Mouse (Mus musculus) neural tube, embryonic 11.5 days (tissue): ENCODE data around the gene Dohh. TPM values are rescaled to one million over a fixed set of nuclear protein-coding genes. Genes with fewer than 3 reads are reported as not detected.

Experiments
- ATAC-seq: fragments of 200-750 bp; cut with Nextera tagmentation; 2 replicates; pipeline ENCODE4 v1.8.0; 2017; ENCODE audit warnings: moderate number of reproducible peaks, mild to moderate bottlenecking, moderate TSS enrichment, moderate library complexity; ENCODE audit not compliant: insufficient read depth, low FRiP score, low TSS enrichment
- DNase-seq: peaks from one replicate; pipeline ENCODE4 v3.0.0-alpha.2; 2015; ENCODE audit warnings: low spot score
- H3K27ac ChIP-seq: fragments of 300-500 bp; sonication (generic); 2 replicates; pipeline ENCODE4 v1.5.1; 2014; ENCODE audit warnings: low read depth, mild to moderate bottlenecking, low read length
- H3K27me3 ChIP-seq: fragments of 300-500 bp; sonication (generic); 2 replicates; pipeline ENCODE4 v1.6.1; 2014; ENCODE audit warnings: mild to moderate bottlenecking, low read length, mixed read lengths; ENCODE audit not compliant: control insufficient read depth, insufficient read depth
- H3K36me3 ChIP-seq: fragments of 300-500 bp; sonication (generic); 2 replicates; pipeline ENCODE4 v1.6.1; 2014; ENCODE audit warnings: mild to moderate bottlenecking, low read length, moderate library complexity, mixed read lengths; ENCODE audit not compliant: control insufficient read depth, insufficient read depth
- H3K4me1 ChIP-seq: fragments of 300-500 bp; sonication (generic); 2 replicates; pipeline ENCODE4 v1.6.1; 2014; ENCODE audit warnings: low read length, mixed read lengths; ENCODE audit not compliant: control insufficient read depth, insufficient read depth
- H3K4me2 ChIP-seq: fragments of 300-500 bp; sonication (generic); 2 replicates; pipeline ENCODE4 v1.6.1; 2014; ENCODE audit warnings: low read depth, mild to moderate bottlenecking, moderate library complexity
- H3K4me3 ChIP-seq: fragments of 300-500 bp; sonication (generic); 2 replicates; pipeline ENCODE4 v1.5.1; 2014; ENCODE audit warnings: low read depth, low read length
- H3K9ac ChIP-seq: fragments of 300-500 bp; sonication (generic); 2 replicates; pipeline ENCODE4 v1.6.1; 2014; ENCODE audit warnings: mild to moderate bottlenecking, low read length
- H3K9me3 ChIP-seq: fragments of 300-500 bp; sonication (generic); 2 replicates; pipeline ENCODE4 v1.6.1; 2016; ENCODE audit warnings: low read length; ENCODE audit not compliant: control insufficient read depth
- WGBS: fragments of 180-500 bp; shearing (Covaris S2); extraction: QIAGEN DNeasy Blood & Tissue Kit; methylation state at CpG from one replicate; pipeline ENCODE4 v1.1.7; 2014; 5-methylcytosine and 5-hydroxymethylcytosine counted together
- polyA plus RNA-seq: library from polyadenylated mRNA; unstranded; fragments of >200 nt; fragmentation: Nextera tagmentation; extraction: Ambion mirVana; gene quantifications from 2 replicates; pipeline ENCODE4 v1.2.1, GENCODE M21; 2014

The Dohh gene
- polyA plus RNA-seq, 1 experiment from 2014 or later, result 76.1 TPM

DNA sequence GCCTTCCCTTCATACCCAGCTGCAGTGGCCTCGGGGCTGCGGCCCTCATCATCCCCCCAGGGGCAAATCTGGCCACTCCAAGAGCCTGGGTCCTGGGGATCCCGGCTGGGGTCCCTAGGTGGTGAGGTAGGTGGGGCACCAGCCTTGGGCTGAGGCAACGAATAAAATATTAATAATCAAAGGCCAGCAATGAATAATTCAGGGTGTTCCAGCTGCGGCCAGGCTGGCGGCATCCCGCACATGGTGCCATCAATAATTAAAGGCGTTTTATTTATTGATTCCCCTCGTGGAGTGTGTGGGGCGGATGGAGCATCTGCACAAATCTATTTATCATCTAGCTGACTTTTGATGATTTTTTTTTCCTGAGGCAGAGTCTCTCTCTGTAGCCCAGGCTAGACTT, 19.3 kb downstream of the Dohh start:
- DNase-seq, result no peak
- no peak for ATAC-seq
- Histone ChIP-seq H3K4me2 (no peak overlapping the region), H3K36me3 (no peaks in the 10 kb centered on the region), H3K27me3 (peaks cover 27% of the 10 kb centered on the region), H3K9ac (no peak overlapping the region; the same call in 1 of the 2 replicates), H3K9me3 (no peaks in the 10 kb centered on the region), H3K4me3 (no peak overlapping the region), H3K27ac (peak overlapping the region; percentile 96), H3K4me1 (peaks cover 62% of the 10 kb centered on the region)
- WGBS, result 53% methylated on average over 10 of the region's 10 CpGs

DNA sequence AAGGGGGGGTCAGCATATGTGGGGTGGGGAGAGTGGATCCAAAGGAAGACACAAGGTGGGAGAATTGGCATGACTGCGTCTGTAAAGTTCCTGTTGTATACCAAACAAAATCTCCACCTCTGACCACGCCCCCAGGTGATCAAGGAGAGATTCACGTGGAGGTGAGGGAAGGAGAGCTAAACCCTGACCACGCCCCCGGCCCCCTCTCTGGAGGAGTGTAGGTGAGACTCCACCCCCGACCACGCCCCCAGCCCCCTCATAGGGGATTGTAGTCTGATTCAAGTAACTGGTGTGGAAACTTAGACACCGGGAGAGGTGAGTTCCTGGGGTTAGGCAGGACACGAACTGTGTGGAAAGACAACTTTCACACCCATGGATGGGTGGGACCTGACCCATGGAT, 19.9 kb downstream of the Dohh start:
- Histone ChIP-seq H3K27ac (no peak overlapping the region), H3K9ac (no peak overlapping the region), H3K9me3 (no peaks in the 10 kb centered on the region), H3K4me2 (no peak overlapping the region), H3K36me3 (no peaks in the 10 kb centered on the region), H3K4me3 (no peak overlapping the region), H3K4me1 (peaks cover 64% of the 10 kb centered on the region), H3K27me3 (peaks cover 27% of the 10 kb centered on the region)
- DNase-seq (no peak), ATAC-seq (no peak)
- WGBS, result 11% methylated on average over 9 of the region's 9 CpGs

DNA sequence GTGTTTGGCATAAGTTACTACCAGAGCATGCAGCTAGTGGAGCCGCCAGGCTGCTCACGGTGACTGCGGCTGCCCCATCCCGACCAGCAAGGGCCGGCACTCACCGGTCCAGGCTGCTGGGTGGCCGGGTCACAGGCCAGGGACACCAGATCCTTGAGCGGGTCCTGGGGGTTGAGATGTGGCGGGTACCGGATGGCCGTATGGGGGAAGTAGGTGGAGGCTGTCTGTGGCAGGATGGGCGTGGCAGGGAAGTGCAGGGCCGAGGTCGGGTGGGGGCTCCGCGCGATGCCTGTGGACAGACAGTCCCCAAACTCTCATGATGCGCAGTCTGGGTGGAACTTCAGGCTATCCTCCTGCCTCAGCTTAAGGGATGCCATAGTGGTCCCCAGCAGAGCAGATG, 20.5 kb downstream of the Dohh start:
- Histone ChIP-seq H3K4me2 (no peak overlapping the region), H3K27ac (no peak overlapping the region), H3K4me1 (peaks cover 70% of the 10 kb centered on the region), H3K36me3 (no peaks in the 10 kb centered on the region), H3K4me3 (no peak overlapping the region), H3K27me3 (peaks cover 27% of the 10 kb centered on the region), H3K9me3 (no peaks in the 10 kb centered on the region), H3K9ac (no peak overlapping the region)
- ATAC-seq (no peak), DNase-seq (no peak)
- WGBS, result 46% methylated on average over 15 of the region's 18 CpGs

DNA sequence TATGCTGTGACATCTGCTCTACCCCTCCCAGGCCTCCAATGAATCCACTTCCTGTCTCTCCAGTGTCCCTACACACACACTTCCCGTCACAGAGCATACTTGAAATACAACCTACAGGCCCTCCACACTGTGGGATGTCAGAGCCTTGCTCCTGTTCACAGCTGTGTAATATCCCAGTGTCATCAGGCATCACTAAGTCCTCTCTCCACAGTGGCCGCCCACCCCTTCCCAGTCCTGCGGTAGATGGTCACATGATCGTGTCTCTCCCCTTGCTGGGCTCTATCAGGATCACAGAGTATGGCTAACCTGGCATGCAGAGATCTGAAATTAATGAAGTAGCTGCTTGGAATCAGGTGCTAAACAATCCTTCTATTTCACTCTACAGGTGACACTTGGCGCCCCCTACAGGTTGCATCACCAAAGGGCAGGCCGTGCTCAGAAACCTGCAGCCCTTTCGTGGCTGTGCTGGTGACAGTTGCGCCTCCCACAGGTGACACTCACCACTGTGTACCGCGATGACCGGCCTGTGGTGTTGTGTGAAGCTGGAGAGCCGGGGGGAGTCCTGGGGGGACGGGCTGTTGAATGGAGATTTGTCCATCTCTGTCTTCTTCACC, 21.5 kb downstream of the Dohh start:
- no peak overlapping the region for H3K9ac ChIP-seq
- WGBS, result 46% methylated on average over 13 of the region's 13 CpGs
- DNase-seq, result no peak
- peaks cover 63% of the 10 kb centered on the region for H3K4me1 ChIP-seq
- no peaks in the 10 kb centered on the region for H3K36me3 ChIP-seq
- H3K27me3 ChIP-seq, result peaks cover 22% of the 10 kb centered on the region
- H3K4me3 ChIP-seq, result no peak overlapping the region
- no peaks in the 10 kb centered on the region for H3K9me3 ChIP-seq
- no peak overlapping the region for H3K4me2 ChIP-seq
- no peak overlapping the region for H3K27ac ChIP-seq
- ATAC-seq, result no peak

GRCm38 (mm10) chr10:81406504-81407440, 22.5 kb downstream of the Dohh start:
- Histone ChIP-seq H3K27me3 (peaks cover 22% of the 10 kb centered on the region), H3K4me2 (peak overlapping the region; percentile 33), H3K36me3 (no peaks in the 10 kb centered on the region), H3K27ac (no peak overlapping the region), H3K9me3 (no peaks in the 10 kb centered on the region), H3K9ac (peak overlapping the region; percentile 26; the same call in 1 of the 2 replicates), H3K4me1 (peaks cover 59% of the 10 kb centered on the region), H3K4me3 (peak overlapping the region; percentile 15)
- WGBS, result 22% methylated on average over 24 of the region's 24 CpGs
- ATAC-seq, result no peak
- no peak for DNase-seq

- Histone ChIP-seq H3K27me3 (peaks cover 22% of the 10 kb centered on the region), H3K36me3 (no peaks in the 10 kb centered on the region), H3K4me3 (peak overlapping the region; percentile 15; the same call in 1 of the 2 replicates), H3K9ac (no peak overlapping the region), H3K9me3 (no peaks in the 10 kb centered on the region), H3K4me2 (peak overlapping the region; percentile 33), H3K4me1 (peaks cover 56% of the 10 kb centered on the region), H3K27ac (no peak overlapping the region)
- ATAC-seq (no peak), DNase-seq (peak; percentile 62)
- 21% methylated on average over 31 of the region's 31 CpGs for WGBS
Measured at GRCm38 (mm10) chr10:81407539-81408423, 23.6 kb downstream of the Dohh start.

GRCm38 (mm10) chr10:81408424-81408729, 24.1 kb downstream of the Dohh start:
- no peaks in the 10 kb centered on the region for H3K9me3 ChIP-seq
- H3K27ac ChIP-seq, result no peak overlapping the region
- ATAC-seq (no peak), DNase-seq (no peak)
- peaks cover 22% of the 10 kb centered on the region for H3K27me3 ChIP-seq
- no peak overlapping the region for H3K4me3 ChIP-seq
- 38% methylated on average over 13 of the region's 13 CpGs for WGBS
- H3K36me3 ChIP-seq, result no peaks in the 10 kb centered on the region
- peaks cover 50% of the 10 kb centered on the region for H3K4me1 ChIP-seq
- H3K9ac ChIP-seq, result no peak overlapping the region
- H3K4me2 ChIP-seq, result no peak overlapping the region

GRCm38 (mm10) chr10:81408871-81409291, 24.7 kb downstream of the Dohh start:
- Histone ChIP-seq H3K4me3 (no peak overlapping the region), H3K27me3 (peaks cover 22% of the 10 kb centered on the region), H3K36me3 (no peaks in the 10 kb centered on the region), H3K9ac (no peak overlapping the region), H3K4me1 (peaks cover 51% of the 10 kb centered on the region), H3K9me3 (no peaks in the 10 kb centered on the region), H3K27ac (no peak overlapping the region), H3K4me2 (no peak overlapping the region; the same call in 1 of the 2 replicates)
- 13% methylated on average over 9 of the region's 9 CpGs for WGBS
- ATAC-seq (peak; percentile 52; the same call in 1 of the 2 replicates), DNase-seq (peak; percentile 83)
